Mouse (Mus musculus): ENCODE measurements around the gene Cnbp. TPM values are rescaled to one million over a fixed set of nuclear protein-coding genes. Genes with fewer than 3 reads are reported as not detected.

The Cnbp gene
- polyA plus RNA-seq (2014; fragmentation: Nextera tagmentation; extraction: Ambion mirVana): 1,357 and 1,371 TPM in 2 replicates

- peak; percentile 98 for DNase-seq (ENCODE audit: low spot score)
Observed at GRCm38 (mm10) chr6:87850900-87851614, at the start of gene Cnbp. Gene Cnbp (minus strand): TSS chr6:87851106.

GRCm38 (mm10) chr6:87898028-87898427 is 47.1 kb upstream of the Cnbp start:
- H3K36me3 ChIP-seq (ENCODE audit: control insufficient read depth, insufficient read depth, low read length): peaks cover 38% of the 10 kb centered on the region
- H3K27me3 ChIP-seq (ENCODE audit: control insufficient read depth, insufficient read depth, low read length): no peaks in the 10 kb centered on the region
- ATAC-seq (ENCODE audit: insufficient number of reproducible peaks, low FRiP score, low TSS enrichment, low read depth) (no peak), DNase-seq (ENCODE audit: low spot score) (no peak)
- H3K4me3 ChIP-seq (ENCODE audit: low read depth, low read length): no peak overlapping the region
- H3K4me1 ChIP-seq (ENCODE audit: control insufficient read depth, insufficient read depth, low read length): no peaks in the 10 kb centered on the region
- H3K27ac ChIP-seq (replicated peaks; ENCODE audit: low read depth, low read length): no peak overlapping the region
- no peak overlapping the region for H3K9ac ChIP-seq (ENCODE audit: low read length)
- no peak overlapping the region for H3K4me2 ChIP-seq (ENCODE audit: low read depth, severe bottlenecking)
- no peaks in the 10 kb centered on the region for H3K9me3 ChIP-seq (ENCODE audit: control insufficient read depth, low read length)
- 97% methylated on average over 10 of the region's 10 CpGs for WGBS

More at GRCm38 (mm10) chr6:87850900-87851614, at the start of gene Cnbp:
- peaks cover 2% of the 10 kb centered on the region; the same call in 1 of the 2 replicates for H3K36me3 ChIP-seq (ENCODE audit: control insufficient read depth, insufficient read depth, low read length)
- under 1% methylated on average over 55 of the region's 55 CpGs for WGBS
- H3K9me3 ChIP-seq (ENCODE audit: control insufficient read depth, low read length): no peaks in the 10 kb centered on the region
- ATAC-seq (ENCODE audit: insufficient number of reproducible peaks, low FRiP score, low TSS enrichment, low read depth): peak; percentile 97
- no peaks in the 10 kb centered on the region for H3K27me3 ChIP-seq (ENCODE audit: control insufficient read depth, insufficient read depth, low read length)
- H3K27ac ChIP-seq (replicated peaks; ENCODE audit: low read depth, low read length): peak within 1 kb of the TSS; percentile 89
- peak within 1 kb of the TSS; percentile 99 for H3K9ac ChIP-seq (ENCODE audit: low read length)
- H3K4me3 ChIP-seq (ENCODE audit: low read depth, low read length): peak within 1 kb of the TSS; percentile 97
- 0 out of 2 replicates have a peak, but pooled peaks cover 7% of the 10 kb centered on the region for H3K4me1 ChIP-seq (ENCODE audit: control insufficient read depth, insufficient read depth, low read length)
- peak within 1 kb of the TSS; percentile 78 for H3K4me2 ChIP-seq (ENCODE audit: low read depth, severe bottlenecking)

- Histone ChIP-seq H3K4me2 (ENCODE audit: low read depth, severe bottlenecking) (no peak overlapping the region), H3K27me3 (ENCODE audit: control insufficient read depth, insufficient read depth, low read length) (no peaks in the 10 kb centered on the region), H3K36me3 (ENCODE audit: control insufficient read depth, insufficient read depth, low read length) (peaks cover 41% of the 10 kb centered on the region), H3K27ac (replicated peaks; ENCODE audit: low read depth, low read length) (no peak overlapping the region), H3K4me1 (ENCODE audit: control insufficient read depth, insufficient read depth, low read length) (peaks cover 1% of the 10 kb centered on the region; the same call in 1 of the 2 replicates), H3K9ac (ENCODE audit: low read length) (no peak overlapping the region), H3K9me3 (ENCODE audit: control insufficient read depth, low read length) (no peaks in the 10 kb centered on the region), H3K4me3 (ENCODE audit: low read depth, low read length) (no peak overlapping the region)
- 96% methylated on average over 7 of the region's 7 CpGs for WGBS
- no peak for ATAC-seq (ENCODE audit: insufficient number of reproducible peaks, low FRiP score, low TSS enrichment, low read depth)
- DNase-seq (ENCODE audit: low spot score): no peak
Observed at GRCm38 (mm10) chr6:87893931-87894330, 43.0 kb upstream of the Cnbp start.

- peaks cover 16% of the 10 kb centered on the region for H3K36me3 ChIP-seq (ENCODE audit: control insufficient read depth, insufficient read depth, low read length)
- no peaks in the 10 kb centered on the region for H3K9me3 ChIP-seq (ENCODE audit: control insufficient read depth, low read length)
- peak; percentile 96 for ATAC-seq (ENCODE audit: insufficient number of reproducible peaks, low FRiP score, low TSS enrichment, low read depth)
- H3K4me3 ChIP-seq (ENCODE audit: low read depth, low read length): peak within 1 kb of the TSS; percentile 72
- peak; percentile 100 for DNase-seq (ENCODE audit: low spot score)
- peaks cover 6% of the 10 kb centered on the region; the same call in 1 of the 2 replicates for H3K4me1 ChIP-seq (ENCODE audit: control insufficient read depth, insufficient read depth, low read length)
- H3K4me2 ChIP-seq (ENCODE audit: low read depth, severe bottlenecking): peak within 1 kb of the TSS; percentile 65
- H3K27ac ChIP-seq (replicated peaks; ENCODE audit: low read depth, low read length): no peak within 1 kb of the TSS
- H3K27me3 ChIP-seq (ENCODE audit: control insufficient read depth, insufficient read depth, low read length): no peaks in the 10 kb centered on the region
- H3K9ac ChIP-seq (ENCODE audit: low read length): peak within 1 kb of the TSS; percentile 77
- under 1% methylated on average over 31 of the region's 31 CpGs for WGBS
Observed at GRCm38 (mm10) chr6:87887594-87888233, 36.8 kb upstream of the Cnbp start, which contains the start of gene Copg1. Gene Copg1 (plus strand): TSS chr6:87887814.

- Histone ChIP-seq H3K27ac (replicated peaks; ENCODE audit: low read depth, low read length) (no peak overlapping the region), H3K9ac (ENCODE audit: low read length) (no peak overlapping the region), H3K36me3 (ENCODE audit: control insufficient read depth, insufficient read depth, low read length) (peaks cover 12% of the 10 kb centered on the region), H3K9me3 (ENCODE audit: control insufficient read depth, low read length) (no peaks in the 10 kb centered on the region), H3K27me3 (ENCODE audit: control insufficient read depth, insufficient read depth, low read length) (no peaks in the 10 kb centered on the region), H3K4me2 (ENCODE audit: low read depth, severe bottlenecking) (no peak overlapping the region), H3K4me3 (ENCODE audit: low read depth, low read length) (no peak overlapping the region), H3K4me1 (ENCODE audit: control insufficient read depth, insufficient read depth, low read length) (peaks cover 6% of the 10 kb centered on the region; the same call in 1 of the 2 replicates)
- WGBS: 94% methylated on average over 1 of the region's 1 CpGs
- DNase-seq (ENCODE audit: low spot score) (no peak), ATAC-seq (ENCODE audit: insufficient number of reproducible peaks, low FRiP score, low TSS enrichment, low read depth) (no peak)
Observed at GRCm38 (mm10) chr6:87886721-87887120, 35.8 kb upstream of the Cnbp start.

- no peaks in the 10 kb centered on the region for H3K36me3 ChIP-seq (ENCODE audit: control insufficient read depth, insufficient read depth, low read length)
- H3K27me3 ChIP-seq (ENCODE audit: control insufficient read depth, insufficient read depth, low read length): no peaks in the 10 kb centered on the region
- DNase-seq (ENCODE audit: low spot score): no peak
- no peak for ATAC-seq (ENCODE audit: insufficient number of reproducible peaks, low FRiP score, low TSS enrichment, low read depth)
- no peak overlapping the region for H3K4me2 ChIP-seq (ENCODE audit: low read depth, severe bottlenecking)
- no peaks in the 10 kb centered on the region for H3K9me3 ChIP-seq (ENCODE audit: control insufficient read depth, low read length)
- H3K4me1 ChIP-seq (ENCODE audit: control insufficient read depth, insufficient read depth, low read length): no peaks in the 10 kb centered on the region
- no peak overlapping the region for H3K27ac ChIP-seq (replicated peaks; ENCODE audit: low read depth, low read length)
- no peak overlapping the region for H3K4me3 ChIP-seq (ENCODE audit: low read depth, low read length)
- WGBS: 67% methylated on average over 4 of the region's 4 CpGs
- no peak overlapping the region for H3K9ac ChIP-seq (ENCODE audit: low read length)
Observed at GRCm38 (mm10) chr6:87882816-87883215, 31.9 kb upstream of the Cnbp start.

- Histone ChIP-seq H3K4me3 (ENCODE audit: low read depth, low read length) (no peak overlapping the region), H3K9me3 (ENCODE audit: control insufficient read depth, low read length) (no peaks in the 10 kb centered on the region), H3K9ac (ENCODE audit: low read length) (no peak overlapping the region), H3K4me1 (ENCODE audit: control insufficient read depth, insufficient read depth, low read length) (no peaks in the 10 kb centered on the region), H3K4me2 (ENCODE audit: low read depth, severe bottlenecking) (no peak overlapping the region), H3K27ac (replicated peaks; ENCODE audit: low read depth, low read length) (no peak overlapping the region), H3K36me3 (ENCODE audit: control insufficient read depth, insufficient read depth, low read length) (no peaks in the 10 kb centered on the region), H3K27me3 (ENCODE audit: control insufficient read depth, insufficient read depth, low read length) (no peaks in the 10 kb centered on the region)
- DNase-seq (ENCODE audit: low spot score): no peak
- WGBS: 70% methylated on average over 3 of the region's 3 CpGs
- no peak for ATAC-seq (ENCODE audit: insufficient number of reproducible peaks, low FRiP score, low TSS enrichment, low read depth)
Observed at GRCm38 (mm10) chr6:87882221-87882620, 31.3 kb upstream of the Cnbp start.

- Histone ChIP-seq H3K36me3 (ENCODE audit: control insufficient read depth, insufficient read depth, low read length) (no peaks in the 10 kb centered on the region), H3K9ac (ENCODE audit: low read length) (no peak overlapping the region), H3K27me3 (ENCODE audit: control insufficient read depth, insufficient read depth, low read length) (no peaks in the 10 kb centered on the region), H3K4me1 (ENCODE audit: control insufficient read depth, insufficient read depth, low read length) (no peaks in the 10 kb centered on the region), H3K27ac (replicated peaks; ENCODE audit: low read depth, low read length) (no peak overlapping the region), H3K4me2 (ENCODE audit: low read depth, severe bottlenecking) (no peak overlapping the region), H3K4me3 (ENCODE audit: low read depth, low read length) (no peak overlapping the region), H3K9me3 (ENCODE audit: control insufficient read depth, low read length) (no peaks in the 10 kb centered on the region)
- 73% methylated on average over 3 of the region's 3 CpGs for WGBS
- DNase-seq (ENCODE audit: low spot score): no peak
- ATAC-seq (ENCODE audit: insufficient number of reproducible peaks, low FRiP score, low TSS enrichment, low read depth): no peak
Observed at GRCm38 (mm10) chr6:87879628-87880027, 28.7 kb upstream of the Cnbp start.
